Mouse (Mus musculus): ENCODE data around the gene Rufy1. TPM values are rescaled to one million over a fixed set of nuclear protein-coding genes. Genes with fewer than 3 reads are reported as not detected.
"Not testable (repeated sequence)": the region's sequence is repeated elsewhere in the genome, so short reads cannot be mapped to it uniquely, and the experiment has no call there.

The Rufy1 gene
- polyA plus RNA-seq, 1 experiment from 2014 or later = 28.9 TPM

GRCm38 (mm10) chr11:50367531-50367930 lies 63.4 kb downstream of the Rufy1 start:
- Histone ChIP-seq H3K36me3 (no peaks in the 10 kb centered on the region), H3K9ac (no peak overlapping the region), H3K4me2 (no peak overlapping the region), H3K9me3 (replicated peaks) (no peaks in the 10 kb centered on the region), H3K27me3 (no peaks in the 10 kb centered on the region), H3K27ac (no peak overlapping the region), H3K4me3 (no peak overlapping the region), H3K4me1 (replicated peaks) (peaks cover 6% of the 10 kb centered on the region; the same call in 1 of the 2 replicates)
- 87% methylated on average over 9 of the region's 9 CpGs for WGBS
- no peak for ATAC-seq (replicated peaks; ENCODE audit: insufficient number of reproducible peaks, insufficient read depth, low FRiP score, low read depth)

GRCm38 (mm10) chr11:50365322-50365721 lies 65.6 kb downstream of the Rufy1 start:
- no peaks in the 10 kb centered on the region for H3K36me3 ChIP-seq
- H3K4me3 ChIP-seq = no peak overlapping the region
- H3K4me2 ChIP-seq = no peak overlapping the region
- H3K9ac ChIP-seq = no peak overlapping the region
- 0 out of 2 replicates have a peak, but pooled peaks cover 2% of the 10 kb centered on the region for H3K4me1 ChIP-seq (replicated peaks)
- no peak overlapping the region for H3K27ac ChIP-seq
- no peak for ATAC-seq (replicated peaks; ENCODE audit: insufficient number of reproducible peaks, insufficient read depth, low FRiP score, low read depth)
- no peaks in the 10 kb centered on the region for H3K9me3 ChIP-seq (replicated peaks)
- H3K27me3 ChIP-seq = peaks cover 4% of the 10 kb centered on the region

DNA sequence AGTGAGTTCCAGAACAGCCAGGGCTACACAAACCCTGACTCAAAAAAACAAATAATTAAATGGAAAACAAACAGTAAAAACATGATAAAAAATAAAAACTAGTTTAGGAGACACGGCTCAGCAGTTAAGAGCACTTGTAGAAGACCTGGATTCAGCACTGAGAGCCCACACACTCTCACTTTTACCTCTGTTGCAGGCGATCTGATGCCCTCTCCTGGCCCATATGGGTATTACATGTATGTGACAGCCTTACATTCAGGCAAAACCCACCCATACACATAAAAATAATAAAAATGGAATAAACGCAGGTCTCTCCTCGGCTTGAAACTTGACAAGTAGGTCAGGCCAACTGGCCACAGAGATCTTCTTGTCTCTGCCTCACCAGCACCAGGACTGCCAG lies 66.4 kb downstream of the Rufy1 start:
- H3K4me2 ChIP-seq = no peak overlapping the region
- H3K4me3 ChIP-seq = no peak overlapping the region
- no peaks in the 10 kb centered on the region for H3K9me3 ChIP-seq (replicated peaks)
- H3K4me1 ChIP-seq (replicated peaks) = peaks cover 3% of the 10 kb centered on the region; the same call in 1 of the 2 replicates
- H3K27ac ChIP-seq = no peak overlapping the region
- no peaks in the 10 kb centered on the region for H3K36me3 ChIP-seq
- 8% methylated on average over 4 of the region's 4 CpGs for WGBS
- no peak for ATAC-seq (replicated peaks; ENCODE audit: insufficient number of reproducible peaks, insufficient read depth, low FRiP score, low read depth)
- peaks cover 5% of the 10 kb centered on the region for H3K27me3 ChIP-seq
- no peak overlapping the region for H3K9ac ChIP-seq

GRCm38 (mm10) chr11:50361282-50361681 lies 69.6 kb downstream of the Rufy1 start:
- H3K27me3 ChIP-seq = peaks cover 17% of the 10 kb centered on the region
- not testable (repeated sequence) for H3K27ac ChIP-seq; H3K4me2 ChIP-seq; ATAC-seq (replicated peaks; ENCODE audit: insufficient number of reproducible peaks, insufficient read depth, low FRiP score, low read depth); H3K4me3 ChIP-seq; H3K36me3 ChIP-seq; H3K9me3 ChIP-seq (replicated peaks); H3K9ac ChIP-seq; H3K4me1 ChIP-seq (replicated peaks)
- 81% methylated on average over 1 of the region's 1 CpGs for WGBS

DNA sequence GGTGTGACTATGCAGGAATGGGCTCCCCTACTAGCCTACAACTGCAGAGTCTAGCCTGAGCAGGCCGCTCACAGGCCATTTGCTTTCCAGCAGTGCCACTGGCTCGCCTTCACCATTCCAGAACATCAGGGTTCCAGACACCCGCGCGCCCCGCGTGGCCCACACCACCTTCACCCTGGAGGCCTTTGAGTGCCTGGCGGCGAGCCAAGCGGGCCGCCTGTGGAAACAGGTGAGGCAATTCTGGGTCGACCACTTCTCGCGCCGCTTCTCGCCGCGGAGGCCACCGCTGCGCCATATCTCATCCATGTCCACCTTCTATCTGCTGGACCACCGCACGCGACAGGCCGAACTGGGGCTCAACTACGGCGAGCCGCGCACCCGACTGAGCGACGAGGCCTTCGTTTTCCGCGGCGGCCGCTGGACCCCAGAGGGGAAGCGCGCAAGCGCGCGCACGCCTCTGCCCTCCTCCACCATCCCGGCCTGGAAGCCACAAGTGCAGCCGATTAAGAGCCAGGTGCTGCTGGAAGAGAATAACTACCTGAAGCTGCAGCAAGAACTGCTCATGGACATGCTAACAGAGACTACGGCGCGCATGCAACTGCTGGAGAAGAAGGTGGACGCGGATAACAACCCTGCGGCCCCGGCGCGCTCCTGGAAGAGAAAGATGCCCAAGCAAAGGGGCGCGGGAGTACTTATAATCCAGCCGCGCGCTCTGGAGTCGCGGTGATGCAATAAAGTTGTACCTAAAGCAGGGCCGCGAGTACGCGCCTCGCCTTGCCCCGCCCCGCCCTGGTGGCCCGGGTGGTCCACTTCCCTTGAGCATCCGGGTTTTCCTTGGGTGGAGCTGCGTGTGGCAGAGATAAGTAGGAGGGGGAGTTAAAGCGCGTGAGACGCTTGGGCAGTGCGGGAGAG lies 71.7 kb downstream of the Rufy1 start:
- no peaks in the 10 kb centered on the region for H3K9me3 ChIP-seq (replicated peaks)
- no peaks in the 10 kb centered on the region for H3K36me3 ChIP-seq
- peak overlapping the region; percentile 88 for H3K4me2 ChIP-seq
- H3K9ac ChIP-seq = peak overlapping the region; percentile 60
- H3K4me3 ChIP-seq = peak overlapping the region; percentile 61
- 2% methylated on average over 74 of the region's 74 CpGs for WGBS
- ATAC-seq (replicated peaks; ENCODE audit: insufficient number of reproducible peaks, insufficient read depth, low FRiP score, low read depth) = peak; percentile 61; the same call in 1 of the 2 replicates
- peaks cover 17% of the 10 kb centered on the region for H3K27me3 ChIP-seq
- peaks cover 6% of the 10 kb centered on the region; the same call in 1 of the 2 replicates for H3K4me1 ChIP-seq (replicated peaks)
- H3K27ac ChIP-seq = no peak overlapping the region

GRCm38 (mm10) chr11:50355395-50355794 lies 75.5 kb downstream of the Rufy1 start:
- no peak for ATAC-seq (replicated peaks; ENCODE audit: insufficient number of reproducible peaks, insufficient read depth, low FRiP score, low read depth)

GRCm38 (mm10) chr11:50354851-50355250 lies 76.1 kb downstream of the Rufy1 start:
- Histone ChIP-seq H3K36me3 (no peaks in the 10 kb centered on the region), H3K4me2 (no peak overlapping the region), H3K9ac (no peak overlapping the region), H3K4me3 (no peak overlapping the region), H3K27ac (no peak overlapping the region), H3K9me3 (replicated peaks) (no peaks in the 10 kb centered on the region), H3K4me1 (replicated peaks) (peaks cover 6% of the 10 kb centered on the region; the same call in 1 of the 2 replicates), H3K27me3 (peaks cover 12% of the 10 kb centered on the region; the same call in 1 of the 2 replicates)
- WGBS = 75% methylated on average over 3 of the region's 3 CpGs
- ATAC-seq (replicated peaks; ENCODE audit: insufficient number of reproducible peaks, insufficient read depth, low FRiP score, low read depth) = no peak

More at GRCm38 (mm10) chr11:50355395-50355794, 75.5 kb downstream of the Rufy1 start:
- Histone ChIP-seq H3K36me3 (no peaks in the 10 kb centered on the region), H3K4me3 (no peak overlapping the region), H3K9ac (no peak overlapping the region), H3K27ac (no peak overlapping the region), H3K4me1 (replicated peaks) (peaks cover 6% of the 10 kb centered on the region; the same call in 1 of the 2 replicates), H3K27me3 (peaks cover 14% of the 10 kb centered on the region), H3K4me2 (no peak overlapping the region), H3K9me3 (replicated peaks) (no peaks in the 10 kb centered on the region)
- WGBS = 50% methylated on average over 1 of the region's 1 CpGs

DNA sequence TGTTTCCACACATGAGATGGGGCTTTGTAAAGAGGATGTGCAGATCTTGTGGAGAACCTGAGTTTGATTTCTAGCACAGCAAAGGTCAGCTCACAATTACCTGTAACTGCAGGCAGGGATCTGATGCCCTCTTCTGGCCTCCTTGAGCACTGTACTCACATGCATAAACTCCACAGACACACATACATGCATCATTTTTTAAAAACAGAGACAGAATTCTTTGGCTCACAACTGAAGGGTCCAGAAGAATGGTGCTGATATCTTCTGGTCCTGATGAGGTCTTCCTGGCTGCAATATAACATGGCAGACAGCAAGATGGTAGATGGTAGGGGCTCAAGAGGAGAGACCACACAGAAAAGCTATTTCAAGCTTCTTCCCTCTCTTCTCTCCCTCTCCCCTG lies 76.8 kb downstream of the Rufy1 start, which contains the start of gene Cby3:
Cby3 (plus strand) TSS at position 301 of the 400 bp plus-strand sequence.
- ATAC-seq (replicated peaks; ENCODE audit: insufficient number of reproducible peaks, insufficient read depth, low FRiP score, low read depth) = no peak
- Histone ChIP-seq H3K4me1 (replicated peaks) (peaks cover 3% of the 10 kb centered on the region; the same call in 1 of the 2 replicates), H3K4me3 (no peak within 1 kb of the TSS), H3K4me2 (no peak within 1 kb of the TSS), H3K27me3 (peaks cover 12% of the 10 kb centered on the region; the same call in 1 of the 2 replicates), H3K36me3 (no peaks in the 10 kb centered on the region), H3K9ac (no peak within 1 kb of the TSS), H3K27ac (no peak within 1 kb of the TSS), H3K9me3 (replicated peaks) (no peaks in the 10 kb centered on the region)

- WGBS = 83% methylated on average over 2 of the region's 2 CpGs
- H3K9ac ChIP-seq = no peak overlapping the region
- ATAC-seq (replicated peaks; ENCODE audit: insufficient number of reproducible peaks, insufficient read depth, low FRiP score, low read depth) = no peak
Observed at GRCm38 (mm10) chr11:50352177-50352576, 78.7 kb downstream of the Rufy1 start.

DNA sequence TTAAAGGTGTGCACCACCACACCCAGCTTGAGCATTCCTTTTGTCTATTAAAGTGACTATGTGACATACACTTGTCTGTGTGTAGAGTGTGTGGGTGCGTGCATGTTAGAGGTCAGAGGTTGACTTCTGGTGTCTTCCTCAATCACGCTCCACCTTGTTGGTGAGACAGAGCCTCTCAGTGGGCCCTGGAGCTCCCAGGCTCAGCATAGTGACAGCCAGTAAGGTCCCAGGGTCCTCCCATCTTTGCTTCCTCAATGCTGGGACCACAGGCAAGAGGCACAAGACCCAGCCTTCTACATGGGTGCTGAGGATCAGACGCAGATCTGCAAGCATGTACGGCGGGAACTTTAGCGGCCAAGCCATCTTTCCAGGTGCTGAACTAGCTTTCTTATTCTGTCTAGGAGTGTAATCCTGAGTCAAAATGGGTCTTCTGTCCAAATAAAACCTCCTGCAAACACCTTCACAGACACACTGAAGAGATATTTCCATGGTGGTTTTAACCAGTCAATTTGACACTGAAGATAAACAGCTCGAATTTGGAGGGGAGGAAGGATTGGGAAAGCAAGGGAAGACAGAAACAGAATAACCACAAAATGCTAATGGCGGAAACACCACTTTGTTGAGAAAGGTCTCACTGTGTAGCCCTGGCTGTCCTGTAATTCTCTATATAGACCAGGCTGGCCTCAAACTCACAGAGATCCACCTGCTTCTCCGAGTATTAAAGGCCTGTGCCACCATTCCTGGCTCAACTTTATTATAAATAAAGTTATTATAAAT lies 84.5 kb downstream of the Rufy1 start:
- Histone ChIP-seq H3K36me3 (no peaks in the 10 kb centered on the region), H3K27ac (no peak overlapping the region), H3K9ac (no peak overlapping the region), H3K4me3 (no peak overlapping the region), H3K4me1 (replicated peaks) (no peaks in the 10 kb centered on the region), H3K9me3 (replicated peaks) (no peaks in the 10 kb centered on the region), H3K27me3 (no peaks in the 10 kb centered on the region), H3K4me2 (no peak overlapping the region)
- no peak for ATAC-seq (replicated peaks; ENCODE audit: insufficient number of reproducible peaks, insufficient read depth, low FRiP score, low read depth)
- 83% methylated on average over 9 of the region's 9 CpGs for WGBS

More at GRCm38 (mm10) chr11:50352177-50352576, 78.7 kb downstream of the Rufy1 start:
- Histone ChIP-seq H3K36me3 (no peaks in the 10 kb centered on the region), H3K9me3 (replicated peaks) (no peaks in the 10 kb centered on the region), H3K4me1 (replicated peaks) (no peaks in the 10 kb centered on the region), H3K27ac (no peak overlapping the region), H3K4me3 (no peak overlapping the region), H3K27me3 (no peaks in the 10 kb centered on the region), H3K4me2 (no peak overlapping the region)

DNA sequence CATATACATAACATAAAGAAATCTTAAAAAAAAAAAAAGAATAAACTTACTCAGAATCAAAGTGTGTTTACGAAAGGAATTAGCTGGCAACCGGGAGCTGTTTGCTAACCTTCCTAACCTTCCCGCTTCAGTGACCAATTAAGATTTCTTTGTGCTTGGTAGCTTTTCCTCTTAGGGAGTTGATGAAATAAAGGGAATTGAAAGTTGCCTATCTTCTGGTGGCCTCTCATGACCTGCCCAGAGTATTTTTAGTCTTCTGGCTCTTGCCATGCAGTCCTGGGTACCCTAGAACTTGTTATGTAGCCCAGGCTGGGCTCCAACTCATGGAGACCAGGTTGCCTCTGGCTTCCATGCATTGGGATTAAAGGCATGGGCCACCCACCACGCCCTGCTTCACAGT lies 85.4 kb downstream of the Rufy1 start:
- Histone ChIP-seq H3K36me3 (no peaks in the 10 kb centered on the region), H3K9ac (no peak overlapping the region), H3K27ac (no peak overlapping the region), H3K4me2 (no peak overlapping the region), H3K4me3 (no peak overlapping the region), H3K4me1 (replicated peaks) (no peaks in the 10 kb centered on the region), H3K27me3 (no peaks in the 10 kb centered on the region), H3K9me3 (replicated peaks) (no peaks in the 10 kb centered on the region)
- no peak for ATAC-seq (replicated peaks; ENCODE audit: insufficient number of reproducible peaks, insufficient read depth, low FRiP score, low read depth)
- 75% methylated on average over 4 of the region's 4 CpGs for WGBS

All from heart, embryonic 15.5 days (tissue).